Mouse (Mus musculus): ENCODE data around the gene Fbxl17. TPM values are rescaled to one million over a fixed set of nuclear protein-coding genes. Genes with fewer than 3 reads are reported as not detected.

Fbxl17 gene
- polyA plus RNA-seq, 1 experiment from 2014 or later = 5.6 TPM

DNA sequence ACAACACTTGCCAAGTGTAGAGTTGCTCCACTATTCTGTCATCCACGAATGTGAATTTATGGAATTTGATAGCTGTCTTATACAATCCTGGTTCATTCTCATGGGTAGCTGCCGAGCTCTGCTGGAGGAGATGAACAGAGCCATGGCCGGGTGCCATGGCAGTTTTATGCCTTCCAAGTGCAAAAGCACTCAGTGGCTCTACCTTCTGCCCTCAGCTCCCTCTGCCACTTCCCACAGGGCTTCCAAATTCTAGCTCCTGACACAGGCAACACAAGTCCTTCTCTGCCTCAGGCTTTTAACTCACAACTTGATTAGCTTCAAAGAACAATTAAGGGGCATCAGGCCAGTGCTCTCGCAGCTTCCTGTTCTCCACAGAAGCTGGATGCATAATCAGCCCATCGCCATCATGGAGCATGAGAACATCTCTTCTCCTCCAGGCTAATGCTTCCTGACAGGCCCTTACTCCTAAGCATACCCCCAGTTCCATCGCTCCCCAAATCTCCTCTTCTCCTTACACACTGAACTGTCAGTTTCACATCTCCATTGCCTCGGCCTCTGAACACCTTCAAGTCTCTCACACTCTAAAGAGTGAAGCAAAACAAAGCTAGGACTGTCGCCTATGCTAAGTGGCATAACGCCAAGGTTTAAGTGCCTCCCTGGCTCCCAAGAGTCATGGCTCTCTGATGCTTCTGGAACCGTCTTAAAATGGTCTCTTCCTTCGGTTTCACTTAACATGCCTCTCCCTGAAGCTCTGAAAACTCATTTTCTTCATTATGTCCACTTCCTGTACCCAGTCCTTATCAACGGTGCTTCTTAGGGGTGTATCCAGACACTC is 184.0 kb downstream of the Fbxl17 start:
- WGBS = 82% methylated on average over 12 of the region's 12 CpGs
- peaks cover 7% of the 10 kb centered on the region; the same call in 1 of the 2 replicates for H3K9me3 ChIP-seq (replicated peaks)
- H3K27ac ChIP-seq = no peak overlapping the region
- H3K4me2 ChIP-seq = no peak overlapping the region
- peaks cover 10% of the 10 kb centered on the region for H3K4me1 ChIP-seq
- H3K9ac ChIP-seq = no peak overlapping the region
- no peaks in the 10 kb centered on the region for H3K27me3 ChIP-seq
- no peaks in the 10 kb centered on the region for H3K36me3 ChIP-seq (ENCODE audit: poor library complexity, severe bottlenecking)
- H3K4me3 ChIP-seq = no peak overlapping the region
- ATAC-seq = no peak

DNA sequence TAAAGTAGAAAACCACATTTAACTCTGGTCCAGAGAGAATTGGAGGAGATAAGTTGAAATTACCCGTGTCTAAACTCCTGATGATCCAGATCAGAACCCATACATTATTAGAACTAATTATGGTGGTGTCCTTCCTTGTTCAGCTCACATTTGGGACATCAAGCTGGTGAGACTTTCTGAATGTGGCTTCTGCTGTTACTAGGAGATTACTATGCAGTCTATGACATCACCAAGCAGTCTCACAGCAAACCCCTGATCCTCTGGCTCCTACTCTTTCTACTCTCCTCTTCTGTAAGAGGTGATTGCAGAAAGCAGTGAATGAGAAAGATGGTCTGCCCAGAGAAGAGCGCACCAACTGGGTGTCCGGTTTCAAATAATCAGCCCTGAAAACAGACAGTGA is 187.0 kb downstream of the Fbxl17 start:
- H3K9ac ChIP-seq = no peak overlapping the region
- H3K4me1 ChIP-seq = peaks cover 5% of the 10 kb centered on the region
- peaks cover 7% of the 10 kb centered on the region; the same call in 1 of the 2 replicates for H3K9me3 ChIP-seq (replicated peaks)
- no peaks in the 10 kb centered on the region for H3K27me3 ChIP-seq
- no peaks in the 10 kb centered on the region for H3K36me3 ChIP-seq (ENCODE audit: poor library complexity, severe bottlenecking)
- H3K27ac ChIP-seq = no peak overlapping the region
- H3K4me3 ChIP-seq = no peak overlapping the region
- H3K4me2 ChIP-seq = no peak overlapping the region
- 97% methylated on average over 3 of the region's 3 CpGs for WGBS
- no peak for ATAC-seq

DNA sequence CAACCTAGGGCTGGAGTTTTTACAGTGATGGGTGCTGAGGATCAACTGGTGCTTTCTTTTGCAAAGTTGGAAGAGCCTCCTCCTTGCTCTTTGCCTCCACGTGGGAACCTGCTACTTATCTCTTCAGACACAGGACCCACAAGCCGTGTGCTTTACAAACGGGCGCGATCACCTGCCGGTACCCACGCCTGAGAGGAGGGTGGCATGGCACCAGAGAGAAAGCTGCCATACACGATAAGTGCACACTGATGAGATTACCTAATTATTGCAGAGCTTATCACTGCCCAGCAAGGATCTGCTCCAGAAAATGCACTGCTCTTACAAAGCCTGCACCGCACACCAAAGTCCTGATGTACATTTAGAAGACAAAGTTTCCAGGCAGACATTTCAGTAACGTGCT is 187.5 kb downstream of the Fbxl17 start:
- H3K4me1 ChIP-seq = peaks cover 5% of the 10 kb centered on the region
- no peaks in the 10 kb centered on the region for H3K27me3 ChIP-seq
- peaks cover 7% of the 10 kb centered on the region; the same call in 1 of the 2 replicates for H3K9me3 ChIP-seq (replicated peaks)
- WGBS = 88% methylated on average over 10 of the region's 10 CpGs
- no peak overlapping the region for H3K9ac ChIP-seq
- H3K27ac ChIP-seq = no peak overlapping the region
- no peaks in the 10 kb centered on the region for H3K36me3 ChIP-seq (ENCODE audit: poor library complexity, severe bottlenecking)
- H3K4me3 ChIP-seq = no peak overlapping the region
- no peak for ATAC-seq
- H3K4me2 ChIP-seq = no peak overlapping the region

DNA sequence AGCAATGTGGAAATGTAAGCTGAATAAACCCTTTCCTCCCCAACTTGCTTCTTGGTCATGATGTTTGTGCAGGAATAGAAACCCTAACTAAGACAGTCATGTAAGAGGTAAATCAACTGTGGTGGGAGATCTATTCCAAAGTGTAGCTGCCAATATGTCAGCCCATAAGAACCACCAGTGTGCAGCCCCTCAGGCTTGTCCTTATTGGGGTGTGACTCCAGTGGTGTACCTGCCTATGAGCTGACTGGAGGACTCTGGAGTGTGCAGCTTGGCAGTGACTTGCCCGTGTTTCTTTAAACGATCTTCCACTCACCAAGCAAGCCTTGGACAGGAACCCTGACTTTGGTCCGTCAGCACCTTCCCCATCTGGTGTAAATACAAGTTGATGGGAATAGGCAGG is 188.2 kb downstream of the Fbxl17 start:
- WGBS = 90% methylated on average over 3 of the region's 3 CpGs
- H3K27me3 ChIP-seq = no peaks in the 10 kb centered on the region
- ATAC-seq = no peak

DNA sequence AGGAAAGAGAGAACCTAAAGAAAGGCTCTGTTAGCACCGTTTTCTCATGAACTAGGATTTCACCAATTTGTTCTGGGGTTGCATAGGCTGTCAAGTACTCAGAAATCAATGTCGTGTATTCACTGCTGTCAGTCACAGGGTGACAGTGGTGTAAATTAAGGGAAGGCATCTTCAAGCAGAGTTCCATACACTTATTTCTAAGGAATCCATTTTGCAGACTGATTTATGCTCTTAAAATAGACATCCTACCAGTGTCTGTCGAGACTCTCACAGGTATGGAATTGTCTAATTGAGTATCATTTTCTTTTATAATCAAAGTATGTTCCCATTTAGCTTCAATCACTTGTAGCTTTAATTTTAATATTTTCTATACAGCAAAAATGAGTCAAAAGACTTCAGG is 189.8 kb downstream of the Fbxl17 start:
- no peak overlapping the region for H3K4me2 ChIP-seq
- no peaks in the 10 kb centered on the region for H3K27me3 ChIP-seq
- H3K4me3 ChIP-seq = no peak overlapping the region
- no peaks in the 10 kb centered on the region for H3K4me1 ChIP-seq
- no peak overlapping the region for H3K27ac ChIP-seq
- no peak for ATAC-seq
- WGBS = 73% methylated on average over 3 of the region's 3 CpGs
- no peaks in the 10 kb centered on the region for H3K36me3 ChIP-seq (ENCODE audit: poor library complexity, severe bottlenecking)
- H3K9me3 ChIP-seq (replicated peaks) = peaks cover 7% of the 10 kb centered on the region; the same call in 1 of the 2 replicates
- no peak overlapping the region for H3K9ac ChIP-seq

More for the DNA sequence above, 188.2 kb downstream of the Fbxl17 start:
- Histone ChIP-seq H3K4me1 (peaks cover 5% of the 10 kb centered on the region), H3K9ac (no peak overlapping the region), H3K9me3 (replicated peaks) (peaks cover 7% of the 10 kb centered on the region; the same call in 1 of the 2 replicates), H3K4me2 (no peak overlapping the region), H3K27ac (no peak overlapping the region), H3K36me3 (ENCODE audit: poor library complexity, severe bottlenecking) (no peaks in the 10 kb centered on the region), H3K4me3 (no peak overlapping the region)

DNA sequence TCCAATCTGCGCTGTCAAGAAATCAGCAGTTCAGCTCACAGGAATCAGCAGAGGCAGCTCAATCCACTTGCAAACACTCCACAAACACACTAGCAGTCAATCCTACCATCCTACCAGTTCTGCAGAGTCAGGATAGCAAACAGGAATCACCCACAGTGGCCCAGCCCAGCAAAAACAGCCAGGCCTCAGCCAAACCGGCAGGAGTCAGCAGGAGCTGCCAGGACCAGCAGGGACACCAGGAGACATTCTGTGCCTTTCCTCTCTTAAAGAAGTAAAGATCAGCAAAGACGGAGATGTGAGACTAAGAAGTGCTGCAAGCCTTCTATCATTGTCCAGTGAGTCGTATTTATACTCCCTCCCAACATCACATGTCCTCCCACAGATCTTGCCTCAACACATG is 196.0 kb downstream of the Fbxl17 start:
- H3K27me3 ChIP-seq = no peaks in the 10 kb centered on the region
- H3K36me3 ChIP-seq (ENCODE audit: poor library complexity, severe bottlenecking) = no peaks in the 10 kb centered on the region
- H3K9ac ChIP-seq = no peak overlapping the region
- no peak overlapping the region for H3K4me3 ChIP-seq
- no peak overlapping the region for H3K27ac ChIP-seq
- 46% methylated on average over 4 of the region's 4 CpGs for WGBS
- no peak for ATAC-seq
- no peaks in the 10 kb centered on the region for H3K9me3 ChIP-seq (replicated peaks)
- no peak overlapping the region for H3K4me2 ChIP-seq
- peaks cover 6% of the 10 kb centered on the region for H3K4me1 ChIP-seq

DNA sequence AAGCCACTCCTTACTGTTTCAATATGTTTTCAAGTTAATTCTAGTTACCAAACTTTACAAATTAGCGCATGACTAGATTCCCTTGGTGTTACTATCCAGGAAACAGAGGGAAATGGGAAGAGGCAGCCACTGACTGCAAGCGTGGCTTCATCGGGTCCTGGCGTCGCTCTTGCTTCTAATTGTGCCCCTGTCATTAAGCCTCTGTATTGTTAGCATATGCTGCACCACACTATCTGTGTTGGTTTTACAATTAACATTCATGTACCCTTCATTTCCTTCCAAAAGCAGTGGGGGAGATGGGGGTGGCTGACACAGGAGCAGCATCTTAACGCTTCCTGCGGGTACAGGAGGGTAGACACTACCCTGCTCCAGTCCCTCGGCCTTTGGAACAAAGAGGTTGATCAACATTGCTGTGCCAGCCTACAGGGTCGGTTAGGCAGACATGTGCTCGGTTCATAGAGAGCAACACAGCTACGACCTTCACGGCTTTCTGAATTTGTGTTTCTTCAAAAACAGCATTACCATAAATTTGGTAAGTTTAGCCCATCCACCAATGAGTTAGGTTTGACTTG is 197.9 kb downstream of the Fbxl17 start:
- no peak overlapping the region for H3K4me3 ChIP-seq
- H3K9ac ChIP-seq = no peak overlapping the region
- peak; percentile 75; the same call in 1 of the 2 replicates for ATAC-seq
- no peaks in the 10 kb centered on the region for H3K36me3 ChIP-seq (ENCODE audit: poor library complexity, severe bottlenecking)
- H3K4me2 ChIP-seq = no peak overlapping the region
- 30% methylated on average over 12 of the region's 12 CpGs for WGBS
- peaks cover 6% of the 10 kb centered on the region for H3K4me1 ChIP-seq
- no peaks in the 10 kb centered on the region for H3K27me3 ChIP-seq
- no peak overlapping the region for H3K27ac ChIP-seq
- no peaks in the 10 kb centered on the region for H3K9me3 ChIP-seq (replicated peaks)

DNA sequence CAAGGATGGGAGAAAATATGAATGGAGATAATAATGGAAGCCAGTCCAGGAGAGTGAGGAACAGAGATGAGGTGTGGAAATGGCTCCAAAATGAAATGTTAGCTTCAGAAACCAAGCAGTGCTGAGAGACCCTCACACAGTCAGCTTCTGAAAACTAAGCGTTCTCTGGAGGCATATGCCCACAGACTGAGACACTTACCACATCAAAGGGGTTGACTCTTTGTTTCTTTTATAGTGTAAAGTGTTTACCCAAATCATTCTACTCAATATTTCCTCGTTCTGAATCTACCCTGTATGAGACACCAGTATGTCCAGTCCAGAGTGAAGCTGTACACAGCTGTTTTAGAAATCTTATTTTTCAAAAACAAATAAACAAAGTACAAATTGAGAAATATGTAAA is 204.3 kb downstream of the Fbxl17 start:
- Histone ChIP-seq H3K27ac (no peak overlapping the region), H3K4me1 (peaks cover 9% of the 10 kb centered on the region; the same call in 1 of the 2 replicates), H3K36me3 (ENCODE audit: poor library complexity, severe bottlenecking) (no peaks in the 10 kb centered on the region), H3K4me3 (no peak overlapping the region), H3K9me3 (replicated peaks) (no peaks in the 10 kb centered on the region), H3K27me3 (no peaks in the 10 kb centered on the region), H3K4me2 (no peak overlapping the region), H3K9ac (no peak overlapping the region)
- 51% methylated on average over 2 of the region's 2 CpGs for WGBS
- ATAC-seq = no peak

DNA sequence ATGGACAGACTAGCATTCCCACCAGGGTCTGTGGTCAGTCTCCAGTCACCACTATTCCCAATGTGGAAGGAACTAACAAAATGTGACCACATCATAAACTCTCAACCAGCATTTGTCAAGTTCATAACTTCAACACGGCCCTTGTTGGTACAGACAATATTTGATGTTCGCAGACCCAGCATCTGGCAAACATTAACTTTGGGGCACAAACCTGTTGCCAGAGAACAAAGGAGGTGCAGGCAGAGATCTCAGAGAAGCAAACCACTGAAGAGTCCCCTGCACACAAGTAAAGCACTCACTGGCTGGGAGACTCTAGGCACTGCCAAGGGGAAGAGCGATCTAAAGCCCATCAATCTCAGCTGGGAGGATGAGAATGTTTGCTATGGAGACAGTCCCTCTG is 204.9 kb downstream of the Fbxl17 start:
- Histone ChIP-seq H3K4me3 (no peak overlapping the region), H3K27ac (no peak overlapping the region), H3K9ac (no peak overlapping the region), H3K36me3 (ENCODE audit: poor library complexity, severe bottlenecking) (no peaks in the 10 kb centered on the region), H3K9me3 (replicated peaks) (no peaks in the 10 kb centered on the region), H3K4me1 (peaks cover 9% of the 10 kb centered on the region; the same call in 1 of the 2 replicates), H3K4me2 (no peak overlapping the region), H3K27me3 (no peaks in the 10 kb centered on the region)
- WGBS = 77% methylated on average over 3 of the region's 3 CpGs
- ATAC-seq = no peak

DNA sequence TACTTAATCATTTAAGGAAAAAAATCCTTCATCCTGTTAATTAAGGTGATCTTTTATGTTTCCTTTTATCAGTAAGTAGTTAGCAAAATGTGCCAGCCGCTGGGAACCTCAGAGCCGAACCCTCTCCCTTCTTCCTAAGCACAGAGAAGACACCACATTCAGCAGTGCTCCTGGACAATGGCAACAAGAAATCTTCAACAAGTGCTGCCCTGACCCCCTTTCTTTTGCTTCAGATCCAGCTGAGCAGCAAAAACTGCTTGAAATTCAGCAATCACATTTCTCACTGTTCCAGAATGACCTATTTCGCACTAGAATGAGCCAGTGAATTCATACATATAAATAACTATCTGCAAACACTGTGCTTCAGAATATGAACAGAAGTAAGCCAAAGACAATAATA is 205.8 kb downstream of the Fbxl17 start:
- Histone ChIP-seq H3K27me3 (no peaks in the 10 kb centered on the region), H3K27ac (no peak overlapping the region), H3K4me3 (no peak overlapping the region), H3K36me3 (ENCODE audit: poor library complexity, severe bottlenecking) (no peaks in the 10 kb centered on the region), H3K4me2 (no peak overlapping the region), H3K4me1 (peaks cover 9% of the 10 kb centered on the region; the same call in 1 of the 2 replicates), H3K9me3 (replicated peaks) (no peaks in the 10 kb centered on the region), H3K9ac (no peak overlapping the region)
- ATAC-seq = no peak
- 13% methylated on average over 3 of the region's 3 CpGs for WGBS

DNA sequence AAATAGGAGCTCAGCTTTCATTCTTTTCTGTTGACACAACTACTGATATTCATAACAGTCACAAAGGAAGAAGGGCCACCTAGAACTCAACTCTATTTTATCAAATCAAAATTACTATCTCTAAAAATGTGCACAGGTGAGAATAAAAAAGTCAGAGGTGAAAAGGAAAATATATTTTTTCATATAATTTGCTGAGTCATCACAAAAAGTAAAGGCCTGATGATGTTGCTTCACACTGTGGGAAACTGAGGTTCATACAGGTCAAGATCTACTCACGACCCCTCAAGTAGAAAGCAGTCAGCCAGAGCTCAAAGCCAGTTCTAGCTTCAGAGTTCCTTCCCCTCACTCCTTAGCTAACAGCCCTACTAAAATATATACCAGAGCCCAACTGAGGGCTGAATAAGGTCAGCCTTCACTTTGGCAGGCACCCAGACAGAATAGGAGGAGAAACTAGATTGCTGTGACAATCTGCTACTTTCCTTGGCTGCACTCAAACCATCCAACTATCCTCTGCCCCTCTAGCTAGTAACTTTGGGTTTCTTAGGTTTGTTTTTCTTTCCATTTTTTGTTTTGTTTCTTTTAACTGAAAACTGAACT is 210.4 kb downstream of the Fbxl17 start:
- no peak overlapping the region for H3K9ac ChIP-seq
- 82% methylated on average over 1 of the region's 1 CpGs for WGBS
- no peak overlapping the region for H3K27ac ChIP-seq
- peaks cover 28% of the 10 kb centered on the region for H3K4me1 ChIP-seq
- no peaks in the 10 kb centered on the region for H3K36me3 ChIP-seq (ENCODE audit: poor library complexity, severe bottlenecking)
- H3K4me3 ChIP-seq = no peak overlapping the region
- H3K4me2 ChIP-seq = no peak overlapping the region
- no peak for ATAC-seq
- no peaks in the 10 kb centered on the region for H3K27me3 ChIP-seq
- H3K9me3 ChIP-seq (replicated peaks) = no peaks in the 10 kb centered on the region

DNA sequence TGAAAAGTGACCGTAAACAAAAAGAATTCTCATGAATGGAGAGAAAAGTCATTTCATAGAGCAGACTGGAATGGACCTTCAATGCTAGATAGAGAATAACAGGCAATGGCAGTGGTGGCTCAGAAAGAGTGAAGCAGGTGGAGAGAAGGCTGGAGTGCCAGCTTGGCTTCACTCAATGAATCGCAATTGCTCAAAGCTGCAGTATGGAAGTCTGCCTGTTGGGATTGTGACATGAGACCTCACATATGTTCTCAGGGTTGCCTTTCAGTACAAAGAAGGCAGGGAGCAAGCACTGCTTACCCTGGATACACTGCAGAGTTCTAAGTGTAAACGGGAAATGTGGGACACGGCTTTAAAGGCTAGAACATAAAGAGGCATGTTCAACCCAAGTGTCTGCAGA is 211.0 kb downstream of the Fbxl17 start:
- H3K36me3 ChIP-seq (ENCODE audit: poor library complexity, severe bottlenecking) = no peaks in the 10 kb centered on the region
- no peaks in the 10 kb centered on the region for H3K9me3 ChIP-seq (replicated peaks)
- ATAC-seq = no peak
- no peak overlapping the region for H3K27ac ChIP-seq
- no peak overlapping the region for H3K4me3 ChIP-seq
- peaks cover 27% of the 10 kb centered on the region for H3K4me1 ChIP-seq
- 94% methylated on average over 4 of the region's 4 CpGs for WGBS
- H3K9ac ChIP-seq = no peak overlapping the region
- no peak overlapping the region for H3K4me2 ChIP-seq
- 0 out of 2 replicates have a peak, but pooled peaks cover 2% of the 10 kb centered on the region for H3K27me3 ChIP-seq
